Mouse (Mus musculus): ENCODE results near the gene Cd247.

DNA sequence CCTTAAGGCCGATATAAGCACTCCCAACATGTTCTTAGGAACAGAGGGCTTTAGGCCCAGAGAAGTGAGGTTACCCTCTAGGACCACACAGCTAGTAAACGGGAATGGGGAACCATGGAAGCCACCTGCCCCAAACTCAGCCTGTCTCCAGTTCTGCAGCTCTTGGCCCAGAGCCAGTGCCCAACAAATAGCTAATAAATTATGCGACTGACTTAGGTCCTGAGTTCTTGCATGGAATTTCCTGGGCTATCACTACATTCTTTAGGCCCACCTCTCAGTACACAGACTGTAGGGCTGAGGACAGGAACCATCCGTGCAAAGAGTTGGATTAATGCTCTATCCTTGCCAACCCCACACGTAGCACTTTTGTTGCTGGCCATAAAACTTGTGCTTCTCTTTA is 63.6 kb downstream of the Cd247 start:
- TF ChIP-seq CTCF (IDR thresholded peaks at IDR 0.05; ENCODE audit: low read depth): no peak
- no peak for TF ChIP-seq EP300 (IDR thresholded peaks at IDR 0.05; ENCODE audit: low read depth)

Data from liver, embryonic 14.5 days (tissue).